Mouse (Mus musculus) liver, postnatal 0 days (tissue): ENCODE measurements around the gene Pkd1l2. TPM values are rescaled to one million over a fixed set of nuclear protein-coding genes. Genes with fewer than 3 reads are reported as not detected.

Source experiments
- ATAC-seq: fragments of 200-750 bp; cut with Nextera tagmentation; 2 replicates; pipeline ENCODE4 v1.8.0; 2017; ENCODE audit warnings: mild to moderate bottlenecking, moderate library complexity
- DNase-seq: peaks from one replicate; pipeline ENCODE4 v3.0.0-alpha.2; 2016
- H3K27ac ChIP-seq: fragments of 300-500 bp; sonication (generic); 2 replicates; pipeline ENCODE4 v1.5.1; 2014; ENCODE audit warnings: antibody characterized with exemption, moderate library complexity, mild to moderate bottlenecking, low read depth
- H3K27me3 ChIP-seq: fragments of 300-500 bp; sonication (generic); 2 replicates; pipeline ENCODE4 v1.6.1; 2014; ENCODE audit warnings: low read length, control low read depth, mixed read lengths; ENCODE audit not compliant: insufficient read depth
- H3K36me3 ChIP-seq: fragments of 300-500 bp; sonication (generic); replicated peaks from 2 replicates; pipeline ENCODE4 v1.6.1; 2014; ENCODE audit warnings: mild to moderate bottlenecking, control low read depth, low read length, moderate library complexity, mixed read lengths; ENCODE audit not compliant: insufficient read depth
- H3K4me1 ChIP-seq: fragments of 300-500 bp; sonication (generic); 2 replicates; pipeline ENCODE4 v1.6.1; 2014; ENCODE audit warnings: antibody characterized with exemption, mild to moderate bottlenecking, control low read depth; ENCODE audit not compliant: insufficient read depth
- H3K4me2 ChIP-seq: fragments of 300-500 bp; sonication (generic); 2 replicates; pipeline ENCODE4 v1.6.1; 2014; ENCODE audit warnings: low read depth, mild to moderate bottlenecking, low read length, moderate library complexity, mixed read lengths
- H3K4me3 ChIP-seq: fragments of 300-500 bp; sonication (generic); 2 replicates; pipeline ENCODE4 v1.5.1; 2014; ENCODE audit warnings: low read depth, low read length
- H3K9ac ChIP-seq: fragments of 300-500 bp; sonication (generic); replicated peaks from 2 replicates; pipeline ENCODE4 v1.6.1; 2014; ENCODE audit warnings: mild to moderate bottlenecking, moderate library complexity
- H3K9me3 ChIP-seq: fragments of 300-500 bp; sonication (generic); 2 replicates; pipeline ENCODE4 v1.6.1; 2016; ENCODE audit warnings: mild to moderate bottlenecking, control low read depth, low read length, mixed read lengths
- CTCF ChIP-seq: sonication (generic); IDR thresholded peaks from 2 replicates; pipeline ENCODE4 v1.5.1; 2016; ENCODE audit warnings: antibody characterized with exemption, low read depth
- EP300 ChIP-seq: IDR thresholded peaks from 2 replicates; pipeline ENCODE4 v1.6.1; 2016; ENCODE audit warnings: antibody characterized with exemption, low read depth, mild to moderate bottlenecking
- WGBS: fragments of 180-500 bp; shearing (Covaris S2); extraction: QIAGEN DNeasy Blood & Tissue Kit; methylation state at CpG from one replicate; pipeline ENCODE4 v1.1.7; 2014; ENCODE audit not compliant: insufficient replicate concordance; 5-methylcytosine and 5-hydroxymethylcytosine counted together
- polyA plus RNA-seq: library from polyadenylated mRNA; unstranded; fragments of >200 nt; fragmentation: Nextera tagmentation; extraction: Ambion mirVana; gene quantifications from 2 replicates; pipeline ENCODE4 v1.2.1, GENCODE M21; 2015

Gene Pkd1l2
- polyA plus RNA-seq, 1 experiment from 2014 or later: 0.06 TPM

DNA sequence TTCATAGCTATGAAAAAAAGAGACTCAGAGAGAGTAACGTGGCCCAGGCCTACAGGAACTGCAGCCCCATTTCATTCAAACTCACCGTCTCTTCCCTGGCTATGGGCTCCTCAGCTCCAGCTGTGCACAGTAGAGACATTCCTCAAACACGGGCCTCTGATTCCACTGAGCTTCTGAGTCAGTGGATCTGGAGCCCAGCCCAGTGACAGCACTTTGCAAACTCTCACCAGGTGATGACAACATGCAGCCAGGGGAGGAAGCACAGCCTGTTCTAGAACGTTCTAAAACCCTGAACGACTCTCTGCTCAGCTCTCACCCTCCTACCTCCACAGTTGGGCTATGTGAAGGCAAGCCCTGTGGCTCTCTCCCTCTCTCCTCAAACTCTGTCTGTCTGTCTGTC is 11.8 kb upstream of the Pkd1l2 start:
- Histone ChIP-seq H3K4me1 (peaks cover 7% of the 10 kb centered on the region; the same call in 1 of the 2 replicates), H3K36me3 (no peaks in the 10 kb centered on the region), H3K27ac (no peak overlapping the region), H3K9me3 (no peaks in the 10 kb centered on the region), H3K4me3 (no peak overlapping the region), H3K9ac (no peak overlapping the region), H3K27me3 (no peaks in the 10 kb centered on the region), H3K4me2 (no peak overlapping the region)
- TF ChIP-seq CTCF: no peak
- no peak for TF ChIP-seq EP300
- ATAC-seq: peak; percentile 59
- peak; percentile 40 for DNase-seq
- WGBS: 51% methylated on average over 5 of the region's 5 CpGs

DNA sequence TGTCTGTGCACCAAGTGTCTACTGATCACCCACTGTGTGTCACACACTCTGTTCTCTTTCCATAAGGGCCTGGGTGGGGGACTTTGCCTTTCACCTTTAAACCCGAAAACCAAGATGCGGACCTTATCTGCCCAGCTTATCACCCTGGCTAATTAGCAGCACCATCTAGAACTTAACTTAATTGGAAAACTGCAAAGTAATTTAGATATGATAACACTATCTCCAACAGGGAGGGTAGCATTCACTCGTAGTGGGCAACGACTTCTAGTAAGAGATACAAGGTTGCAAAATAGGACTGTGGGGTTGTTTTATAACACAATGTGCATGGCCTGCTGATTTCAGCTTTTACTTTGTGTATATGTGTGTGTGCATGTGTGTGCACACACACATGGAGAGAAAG is 7.6 kb upstream of the Pkd1l2 start:
- Histone ChIP-seq H3K27me3 (no peaks in the 10 kb centered on the region), H3K27ac (no peak overlapping the region), H3K36me3 (no peaks in the 10 kb centered on the region), H3K4me3 (no peak overlapping the region), H3K9ac (no peak overlapping the region), H3K4me2 (no peak overlapping the region), H3K9me3 (no peaks in the 10 kb centered on the region), H3K4me1 (peaks cover 23% of the 10 kb centered on the region)
- no peak for TF ChIP-seq EP300
- no peak for TF ChIP-seq CTCF
- 48% methylated on average over 4 of the region's 4 CpGs for WGBS
- no peak for DNase-seq
- no peak for ATAC-seq

DNA sequence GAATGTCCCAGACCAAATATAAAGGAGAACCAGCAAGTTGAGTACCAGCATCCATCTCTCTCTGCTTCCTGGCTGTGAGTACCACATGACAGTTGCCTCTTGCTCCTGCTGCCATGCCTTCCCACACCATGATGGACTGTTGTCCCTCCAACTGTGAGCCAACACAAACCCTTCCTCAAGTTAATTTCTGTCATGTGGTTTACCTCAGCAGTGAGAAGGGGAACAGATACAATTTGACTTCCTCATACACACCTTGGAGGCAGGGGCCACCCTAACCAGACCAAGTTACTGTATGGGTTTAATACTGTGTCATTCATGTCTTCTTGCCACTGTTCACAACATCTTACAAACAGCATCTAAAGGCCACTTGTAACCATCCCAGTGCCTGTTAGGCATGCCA is 4.8 kb upstream of the Pkd1l2 start:
- H3K4me2 ChIP-seq: no peak overlapping the region
- no peak overlapping the region for H3K4me3 ChIP-seq
- H3K36me3 ChIP-seq: no peaks in the 10 kb centered on the region
- no peaks in the 10 kb centered on the region for H3K9me3 ChIP-seq
- no peak for TF ChIP-seq EP300
- no peak for TF ChIP-seq CTCF
- DNase-seq: no peak
- H3K27me3 ChIP-seq: no peaks in the 10 kb centered on the region
- no peak for ATAC-seq
- peaks cover 26% of the 10 kb centered on the region for H3K4me1 ChIP-seq
- no peak overlapping the region for H3K27ac ChIP-seq
- H3K9ac ChIP-seq: no peak overlapping the region

DNA sequence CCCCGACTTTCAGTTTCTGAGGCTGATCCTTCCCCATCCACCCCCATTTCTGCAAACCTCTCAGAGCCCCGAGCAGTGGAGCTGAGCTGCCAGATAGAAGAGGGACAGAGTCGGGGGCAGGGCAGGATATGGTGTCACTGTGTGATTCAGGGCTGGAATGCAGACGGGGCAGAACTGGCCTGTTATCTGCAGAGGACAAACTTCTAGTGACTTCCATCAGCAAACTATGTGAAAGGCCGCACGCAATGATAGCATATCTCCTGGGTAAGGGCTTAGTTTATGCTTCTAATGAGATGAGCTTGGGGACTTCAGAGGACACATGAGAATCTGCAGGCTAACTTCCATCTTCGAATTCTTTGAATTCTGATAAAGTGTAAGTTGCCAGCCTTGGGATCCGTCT is 3.3 kb upstream of the Pkd1l2 start:
- peak overlapping the region; percentile 24; the same call in 1 of the 2 replicates for H3K4me2 ChIP-seq
- no peak overlapping the region for H3K9ac ChIP-seq
- H3K4me3 ChIP-seq: no peak overlapping the region
- WGBS: 26% methylated on average over 8 of the region's 8 CpGs
- H3K4me1 ChIP-seq: peaks cover 26% of the 10 kb centered on the region
- ATAC-seq (peak; percentile 90), DNase-seq (peak; percentile 61)
- no peaks in the 10 kb centered on the region for H3K9me3 ChIP-seq
- TF ChIP-seq EP300 (peak; percentile 97), CTCF (no peak)
- no peaks in the 10 kb centered on the region for H3K36me3 ChIP-seq
- no peaks in the 10 kb centered on the region for H3K27me3 ChIP-seq
- H3K27ac ChIP-seq: peak overlapping the region; percentile 52

DNA sequence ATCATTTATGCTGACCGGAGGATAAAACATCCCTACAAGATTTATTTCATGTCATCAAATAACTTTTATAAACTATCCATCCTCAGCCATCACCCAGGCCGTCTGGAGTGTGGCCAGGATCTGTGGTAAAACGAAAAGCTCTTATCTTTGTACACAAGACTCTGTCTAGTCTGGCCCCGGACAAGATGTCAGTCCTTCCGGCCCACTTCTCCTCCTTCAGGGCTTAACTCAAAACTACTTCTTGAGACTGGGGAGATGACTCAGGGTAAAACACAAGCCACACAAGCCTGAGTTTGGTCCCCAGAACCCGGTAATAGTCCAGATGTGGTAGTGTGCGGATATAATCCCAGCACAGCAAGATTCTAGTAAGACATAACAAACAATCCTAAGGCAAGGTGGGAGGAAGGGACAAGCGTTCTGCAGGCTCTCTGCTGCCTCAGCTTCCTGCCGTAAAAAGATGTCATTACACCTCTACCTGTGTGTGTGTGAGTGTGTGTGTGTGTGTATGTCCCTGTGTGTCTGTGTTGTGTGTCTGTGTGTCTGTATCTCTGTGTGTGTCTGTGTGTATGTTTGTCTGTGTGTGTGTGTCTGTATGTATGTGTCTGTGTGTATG is 804 bp upstream of the Pkd1l2 start:
- TF ChIP-seq CTCF: peak; percentile 36
- TF ChIP-seq EP300: peak; percentile 90
- Histone ChIP-seq H3K9ac (no peak overlapping the region), H3K9me3 (no peaks in the 10 kb centered on the region), H3K36me3 (no peaks in the 10 kb centered on the region), H3K4me1 (peaks cover 26% of the 10 kb centered on the region), H3K27me3 (no peaks in the 10 kb centered on the region), H3K4me2 (no peak overlapping the region), H3K27ac (no peak overlapping the region), H3K4me3 (no peak overlapping the region)
- DNase-seq (peak; percentile 55), ATAC-seq (peak; percentile 66)
- 25% methylated on average over 9 of the region's 9 CpGs for WGBS

- Histone ChIP-seq H3K4me2 (no peak overlapping the region), H3K9me3 (no peaks in the 10 kb centered on the region), H3K27me3 (no peaks in the 10 kb centered on the region), H3K36me3 (no peaks in the 10 kb centered on the region), H3K9ac (no peak overlapping the region), H3K4me3 (no peak overlapping the region), H3K4me1 (peaks cover 14% of the 10 kb centered on the region), H3K27ac (no peak overlapping the region)
- DNase-seq (no peak), ATAC-seq (no peak)
- no peak for TF ChIP-seq CTCF
- no peak for TF ChIP-seq EP300
- 60% methylated on average over 14 of the region's 14 CpGs for WGBS
These were observed 2.6 kb downstream of the Pkd1l2 start for GRCm38 (mm10) chr8:117079652-117080051.

- peaks cover 16% of the 10 kb centered on the region for H3K4me1 ChIP-seq
These were observed 3.8 kb downstream of the Pkd1l2 start for GRCm38 (mm10) chr8:117078367-117078926.

More at GRCm38 (mm10) chr8:117078367-117078926, 3.8 kb downstream of the Pkd1l2 start:
- no peak overlapping the region for H3K4me3 ChIP-seq
- no peaks in the 10 kb centered on the region for H3K36me3 ChIP-seq
- H3K9me3 ChIP-seq: no peaks in the 10 kb centered on the region
- DNase-seq: no peak
- 63% methylated on average over 7 of the region's 7 CpGs for WGBS
- H3K9ac ChIP-seq: no peak overlapping the region
- H3K27me3 ChIP-seq: no peaks in the 10 kb centered on the region
- no peak overlapping the region for H3K4me2 ChIP-seq
- no peak for ATAC-seq
- no peak overlapping the region for H3K27ac ChIP-seq
- TF ChIP-seq CTCF (no peak), EP300 (no peak)
